14 mouse cellular contexts compared by ENCODE assay signal in the genomic region with DNA sequence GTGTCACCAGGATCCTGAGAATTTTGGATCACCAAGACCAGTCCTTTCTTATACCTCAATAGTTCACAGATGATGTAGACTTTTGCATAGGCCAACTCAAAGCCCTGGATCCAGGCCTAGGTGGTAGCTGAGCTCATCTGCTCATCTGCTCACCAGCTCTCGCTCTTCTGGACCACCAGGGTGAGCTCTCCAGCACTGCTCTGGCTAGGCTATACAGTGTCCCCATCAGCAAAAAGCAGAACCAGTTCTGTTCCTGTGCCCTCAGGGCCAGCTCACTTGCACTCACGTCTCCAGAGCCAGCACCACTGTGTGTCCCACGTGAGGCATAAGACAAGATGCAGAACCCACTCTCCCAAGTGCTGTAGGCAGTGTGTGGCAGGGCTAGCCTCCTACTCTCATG.
"Had no signal": no experiment of that assay in that cellular context is flagged by ENCODE, and none has a peak within 500 bp of the region (broad histone marks: within the 10 kb centered on the region; RNA-seq: fewer than 3 reads in every experiment).

No protein-coding gene starts in this region.

- H3K36me3 ChIP-seq: kidney, embryonic 15.5 days; limb, embryonic 12.5 days; liver, embryonic 15.5 days; midbrain, embryonic 10.5 days; neural tube, embryonic 12.5 days had no signal

- H3K4me1 ChIP-seq: kidney, embryonic 15.5 days; limb, embryonic 12.5 days; liver, embryonic 15.5 days; midbrain, embryonic 10.5 days; neural tube, embryonic 12.5 days had no signal

- H3K27ac ChIP-seq: kidney, embryonic 15.5 days; limb, embryonic 12.5 days; liver, embryonic 15.5 days; midbrain, embryonic 10.5 days; neural tube, embryonic 12.5 days had no signal

- H3K9ac ChIP-seq: kidney, embryonic 15.5 days; limb, embryonic 12.5 days; liver, embryonic 15.5 days; neural tube, embryonic 12.5 days had no signal

- ATAC-seq: lung, postnatal 0 days had no signal

- DNase-seq: kidney, adult 2 months; layer of hippocampus, adult 9-11 months; liver; lung, adult 2 months; lung, postnatal 36 days; midbrain, embryonic 14.5 days; right cerebral cortex, postnatal 14 days; thymus, postnatal 36 days had no signal

- H3K4me3 ChIP-seq: kidney, embryonic 15.5 days; limb, embryonic 12.5 days; liver, embryonic 15.5 days; midbrain, embryonic 10.5 days; neural tube, embryonic 12.5 days had no signal

- H3K9me3 ChIP-seq: kidney, embryonic 15.5 days; limb, embryonic 12.5 days; liver, embryonic 15.5 days; neural tube, embryonic 12.5 days had no signal

- H3K27me3 ChIP-seq: kidney, embryonic 15.5 days; limb, embryonic 12.5 days; liver, embryonic 15.5 days; neural tube, embryonic 12.5 days had no signal

- H3K4me2 ChIP-seq: kidney, embryonic 15.5 days; limb, embryonic 12.5 days; liver, embryonic 15.5 days; neural tube, embryonic 12.5 days had no signal
